16 mouse cellular contexts compared by ENCODE assay signal in genomic region chr16:51985436-51985835, GRCm38 (mm10). TPM values are rescaled to one million over a fixed set of nuclear protein-coding genes. Genes with fewer than 3 reads are reported as not detected.
DNase-seq lines count a peak whose midpoint lies in the region; ATAC-seq and TF ChIP-seq lines count a peak whose summit lies in the region.
"Had no signal": no experiment of that assay in that cellular context is flagged by ENCODE, and none has a peak within 500 bp of the region (broad histone marks: within the 10 kb centered on the region; RNA-seq: fewer than 3 reads in every experiment).

No protein-coding gene starts in this region.

- no peaks in the 10 kb centered on the region for H3K9me3 ChIP-seq in lung, postnatal 0 days (ENCODE audit: low read length)
- H3K9me3 ChIP-seq in forebrain, embryonic 16.5 days (ENCODE audit: control insufficient read depth, low read length) = no peaks in the 10 kb centered on the region
- H3K9me3 ChIP-seq: forebrain, embryonic 10.5 days; limb, embryonic 10.5 days had no signal

- WGBS in lung, postnatal 0 days = 54% methylated on average over 8 of the region's 8 CpGs
- WGBS in lung, adult 2 months = 57% methylated on average over 8 of the region's 8 CpGs
- 55% methylated on average over 8 of the region's 8 CpGs for WGBS in forebrain, embryonic 16.5 days

- no peaks in the 10 kb centered on the region for H3K4me1 ChIP-seq in lung, postnatal 0 days (ENCODE audit: insufficient read depth, low read depth, low read length)
- H3K4me1 ChIP-seq in lung, adult 2 months (ENCODE audit: control insufficient read depth, insufficient read depth, low read length) = no peaks in the 10 kb centered on the region
- H3K4me1 ChIP-seq in forebrain, embryonic 16.5 days (replicated peaks; ENCODE audit: control insufficient read depth, insufficient read depth, low read length) = no peaks in the 10 kb centered on the region

- no peak for TF ChIP-seq EP300 in lung, postnatal 0 days (IDR thresholded peaks at IDR 0.05)

- DNase-seq in cerebellum, adult 9-10 months = peak; percentile 14
- DNase-seq in cerebellum, adult 11-12 months = no peak
- DNase-seq in lung, postnatal 0 days (ENCODE audit: low spot score) = peak; percentile 6
- DNase-seq in lung, adult 2 months = no peak
- peak; percentile 17 to 22 for DNase-seq in heart, adult 9 months (ENCODE audit: low spot score in 2 of 2)
- DNase-seq in skeletal muscle tissue, adult 2 months (ENCODE audit: low read depth, low spot score) = peak; percentile 43
- DNase-seq in right cerebral cortex, postnatal 25 days = no peak
- DNase-seq: gastrocnemius, postnatal 14 days; thymus, postnatal 25 days had no signal

- no peak overlapping the region for H3K4me3 ChIP-seq in lung, postnatal 0 days (ENCODE audit: low read depth, low read length)
- no peak overlapping the region for H3K4me3 ChIP-seq in lung, adult 2 months (replicated peaks; ENCODE audit: extremely low read depth, low read depth, low read length)
- H3K4me3 ChIP-seq in forebrain, embryonic 16.5 days (replicated peaks; ENCODE audit: low read length) = no peak overlapping the region
- H3K4me3 ChIP-seq: forebrain, embryonic 10.5 days; limb, embryonic 10.5 days had no signal

- no peak overlapping the region for H3K9ac ChIP-seq in lung, postnatal 0 days (replicated peaks; ENCODE audit: low read depth)
- H3K9ac ChIP-seq in forebrain, embryonic 16.5 days (replicated peaks; ENCODE audit: low read depth, low read length) = no peak overlapping the region

- no peak for TF ChIP-seq POLR2A in lung, adult 2 months (IDR thresholded peaks at IDR 0.05; ENCODE audit: borderline replicate concordance, extremely low read depth, low read depth, low read length)

- H3K27ac ChIP-seq in lung, postnatal 0 days (ENCODE audit: low read length) = no peak overlapping the region
- H3K27ac ChIP-seq in forebrain, embryonic 16.5 days (ENCODE audit: low read length) = no peak overlapping the region
- H3K27ac ChIP-seq: forebrain, embryonic 10.5 days; kidney, postnatal 0 days; limb, embryonic 10.5 days had no signal

- ATAC-seq in lung, postnatal 0 days = no peak
- ATAC-seq in forebrain, embryonic 16.5 days = no peak
- ATAC-seq: CD4-positive, CD25-positive, alpha-beta regulatory T cell, adult 4 months; hindbrain, embryonic 16.5 days; Patski had no signal

- no peak overlapping the region for H3K4me2 ChIP-seq in lung, postnatal 0 days (replicated peaks; ENCODE audit: low read depth, low read length)
- H3K4me2 ChIP-seq in forebrain, embryonic 16.5 days (ENCODE audit: low read length) = no peak overlapping the region

- no peak for TF ChIP-seq CTCF in lung, postnatal 0 days (IDR thresholded peaks at IDR 0.05)
- TF ChIP-seq CTCF in lung, adult 2 months (IDR thresholded peaks at IDR 0.05; ENCODE audit: insufficient read depth, low read length) = no peak

- no peaks in the 10 kb centered on the region for H3K36me3 ChIP-seq in lung, postnatal 0 days (ENCODE audit: insufficient read depth, low read length)
- no peaks in the 10 kb centered on the region for H3K36me3 ChIP-seq in forebrain, embryonic 16.5 days (ENCODE audit: control insufficient read depth, insufficient read depth)
- H3K36me3 ChIP-seq: forebrain, embryonic 10.5 days; limb, embryonic 10.5 days had no signal

- H3K27me3 ChIP-seq in lung, postnatal 0 days (replicated peaks; ENCODE audit: insufficient read depth, low read length) = no peaks in the 10 kb centered on the region
- no peaks in the 10 kb centered on the region for H3K27me3 ChIP-seq in forebrain, embryonic 16.5 days (replicated peaks; ENCODE audit: control insufficient read depth, insufficient read depth, low read length)
- H3K27me3 ChIP-seq: Patski had no signal

RNA-seq across cellular contexts. Expression of gene Cblb, which starts 45.6 kb away (rescaled TPM):
- 8.4 and 8.7 TPM in 2 replicates for polyA plus RNA-seq in lung, postnatal 0 days (2015; fragmentation: Nextera tagmentation; extraction: Ambion mirVana)
- 15.7 and 21.7 TPM in 2 replicates for polyA plus RNA-seq in lung, adult 2 months (2012; rRNA removed)
- polyA plus RNA-seq in forebrain, embryonic 16.5 days (2015; fragmentation: Nextera tagmentation; extraction: Ambion mirVana) = 20.8 and 21.3 TPM in 2 replicates

Comparison
In these comparisons a context has a peak if more than half of its experiments do, and no peak if none do; other contexts are left out.
1. DNase-seq: peak in cerebellum, adult 9-10 months (single experiment), lung, postnatal 0 days (single experiment), heart, adult 9 months (2 of 2) and skeletal muscle tissue, adult 2 months (single experiment); none in cerebellum, adult 11-12 months (single experiment), lung, adult 2 months (single experiment) and right cerebral cortex, postnatal 25 days (single experiment).